Mouse (Mus musculus): ENCODE results near the gene Phykpl. TPM values are rescaled to one million over a fixed set of nuclear protein-coding genes. Genes with fewer than 3 reads are reported as not detected.

The Phykpl gene
- polyA plus RNA-seq, 1 experiment from 2014 or later: 11.8 TPM

DNA sequence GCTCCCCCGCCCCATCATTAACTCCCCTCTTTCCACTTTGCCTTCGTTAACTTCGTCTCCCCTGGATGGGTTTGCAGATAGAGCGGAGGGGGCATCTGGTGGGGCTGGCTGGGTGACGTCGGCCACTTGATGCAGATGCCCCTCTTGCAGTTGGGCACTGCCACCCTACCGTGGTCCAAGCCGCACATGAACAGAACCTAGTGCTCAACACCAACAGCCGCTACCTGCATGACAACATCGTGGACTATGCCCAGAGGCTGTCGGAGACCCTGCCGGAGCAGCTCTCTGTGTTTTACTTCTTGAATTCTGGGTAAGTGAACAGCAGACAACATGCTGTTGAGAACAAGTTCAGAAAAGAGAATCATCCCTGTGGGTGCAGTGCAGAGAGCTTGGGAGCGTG, 1.9 kb downstream of the Phykpl start:
- no peak overlapping the region for H3K9ac ChIP-seq
- H3K27ac ChIP-seq (replicated peaks): no peak overlapping the region
- H3K4me3 ChIP-seq (replicated peaks): no peak overlapping the region
- H3K36me3 ChIP-seq (replicated peaks): peaks cover 56% of the 10 kb centered on the region
- H3K4me2 ChIP-seq: peak overlapping the region; percentile 96
- peaks cover 47% of the 10 kb centered on the region for H3K4me1 ChIP-seq (replicated peaks)
- WGBS (ENCODE audit: insufficient replicate concordance): 82% methylated on average over 13 of the region's 13 CpGs
- no peaks in the 10 kb centered on the region for H3K27me3 ChIP-seq
- no peak for ATAC-seq (ENCODE audit: insufficient read depth)
- H3K9me3 ChIP-seq (replicated peaks): no peaks in the 10 kb centered on the region

DNA sequence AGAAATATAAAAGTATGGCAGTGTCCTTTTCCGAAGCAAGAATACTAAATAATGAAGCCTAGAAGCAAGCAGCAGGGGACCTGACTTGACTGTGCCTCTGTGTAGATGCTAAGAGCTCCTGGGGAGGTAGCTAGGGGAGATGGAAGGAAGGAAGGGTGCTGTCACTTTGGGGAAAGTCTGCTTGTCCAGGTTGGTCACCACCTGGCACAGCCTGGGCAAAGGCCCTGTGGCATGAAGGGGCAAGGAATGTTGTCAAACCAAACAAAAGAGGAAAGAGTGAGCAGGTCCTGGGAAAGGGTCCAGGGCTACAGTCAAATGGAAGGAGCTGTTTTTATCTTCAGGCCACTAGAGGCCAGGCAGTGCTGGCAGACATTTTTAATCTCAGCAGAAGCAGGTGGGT, 2.5 kb downstream of the Phykpl start:
- Histone ChIP-seq H3K27me3 (no peaks in the 10 kb centered on the region), H3K4me3 (replicated peaks) (no peak overlapping the region), H3K36me3 (replicated peaks) (peaks cover 62% of the 10 kb centered on the region), H3K9me3 (replicated peaks) (no peaks in the 10 kb centered on the region), H3K27ac (replicated peaks) (peak overlapping the region; percentile 49; the same call in 1 of the 2 replicates), H3K4me2 (no peak overlapping the region; the same call in 1 of the 2 replicates), H3K9ac (no peak overlapping the region; the same call in 1 of the 2 replicates), H3K4me1 (replicated peaks) (peaks cover 47% of the 10 kb centered on the region)
- ATAC-seq (ENCODE audit: insufficient read depth): no peak
- WGBS (ENCODE audit: insufficient replicate concordance): 80% methylated on average over 1 of the region's 1 CpGs

DNA sequence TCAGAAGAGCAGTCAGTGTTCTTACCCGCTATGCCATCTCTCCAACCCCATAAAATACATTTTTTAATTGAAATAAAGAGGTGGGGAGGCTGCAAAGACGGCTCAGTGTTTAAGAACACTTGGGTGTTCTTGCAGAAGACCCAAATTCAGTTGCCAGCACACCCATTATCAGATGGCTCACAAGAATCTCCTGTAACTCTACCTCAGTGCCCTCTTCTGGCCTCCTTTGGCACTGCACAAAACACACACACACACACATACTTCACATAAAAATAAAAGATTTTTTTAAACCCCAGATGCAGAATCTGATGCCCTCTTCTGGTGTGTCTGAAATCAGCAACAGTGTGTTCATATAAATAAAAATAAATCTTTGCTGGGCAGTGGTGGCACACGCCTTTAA, 4.3 kb downstream of the Phykpl start:
- Histone ChIP-seq H3K36me3 (replicated peaks) (peaks cover 80% of the 10 kb centered on the region), H3K4me2 (no peak overlapping the region), H3K4me3 (replicated peaks) (no peak overlapping the region), H3K9ac (no peak overlapping the region), H3K9me3 (replicated peaks) (no peaks in the 10 kb centered on the region), H3K4me1 (replicated peaks) (peaks cover 35% of the 10 kb centered on the region), H3K27ac (replicated peaks) (no peak overlapping the region), H3K27me3 (no peaks in the 10 kb centered on the region)
- WGBS (ENCODE audit: insufficient replicate concordance): 90% methylated on average over 3 of the region's 3 CpGs
- ATAC-seq (ENCODE audit: insufficient read depth): no peak

DNA sequence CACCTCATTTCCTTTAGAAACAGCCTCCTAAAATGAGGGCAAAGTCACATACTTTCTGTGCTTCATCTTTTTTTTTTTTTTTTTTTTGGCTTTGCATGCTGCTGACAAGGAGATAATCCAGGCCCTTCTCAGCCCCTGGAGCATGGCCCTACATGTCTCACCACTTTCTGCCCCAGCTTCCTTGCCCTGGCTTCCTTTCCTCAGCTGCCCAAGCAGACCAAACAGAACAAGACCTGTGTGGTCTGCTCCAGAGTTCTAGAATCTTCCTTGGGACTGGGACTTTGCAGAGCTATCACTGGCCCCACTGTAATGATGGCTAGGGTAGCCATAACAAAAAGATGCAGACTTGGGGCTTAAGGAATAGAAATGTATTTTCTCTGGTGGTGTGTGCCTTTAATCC, 5.4 kb downstream of the Phykpl start:
- no peak overlapping the region for H3K9ac ChIP-seq
- H3K36me3 ChIP-seq (replicated peaks): peaks cover 92% of the 10 kb centered on the region
- H3K9me3 ChIP-seq (replicated peaks): no peaks in the 10 kb centered on the region
- H3K4me2 ChIP-seq: no peak overlapping the region
- H3K27ac ChIP-seq (replicated peaks): no peak overlapping the region
- no peaks in the 10 kb centered on the region for H3K27me3 ChIP-seq
- no peak overlapping the region for H3K4me3 ChIP-seq (replicated peaks)
- no peak for ATAC-seq (ENCODE audit: insufficient read depth)
- H3K4me1 ChIP-seq (replicated peaks): peaks cover 26% of the 10 kb centered on the region

DNA sequence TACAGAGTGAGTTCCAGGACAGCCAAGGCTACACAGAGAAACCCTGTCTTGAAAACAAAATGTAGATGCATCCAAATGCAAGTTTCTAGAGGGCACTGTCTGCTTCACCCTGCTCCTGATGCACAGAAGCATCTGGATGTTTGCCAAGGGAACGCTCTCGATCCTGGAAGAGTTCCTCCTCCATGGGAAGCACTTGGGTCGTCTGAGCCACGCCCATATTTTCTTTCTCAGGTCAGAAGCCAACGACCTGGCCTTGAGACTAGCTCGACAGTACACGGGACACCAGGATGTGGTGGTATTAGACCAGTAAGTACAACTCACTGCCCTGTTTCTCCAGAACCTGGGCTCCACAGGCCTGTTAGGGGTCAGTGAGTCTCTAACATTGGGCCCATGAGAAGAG, 6.6 kb downstream of the Phykpl start:
- H3K9me3 ChIP-seq (replicated peaks): no peaks in the 10 kb centered on the region
- no peaks in the 10 kb centered on the region for H3K27me3 ChIP-seq
- ATAC-seq (ENCODE audit: insufficient read depth): no peak
- no peak overlapping the region for H3K27ac ChIP-seq (replicated peaks)
- no peak overlapping the region for H3K9ac ChIP-seq
- no peak overlapping the region for H3K4me2 ChIP-seq
- H3K36me3 ChIP-seq (replicated peaks): peaks cover 99% of the 10 kb centered on the region
- H3K4me3 ChIP-seq (replicated peaks): no peak overlapping the region
- peaks cover 19% of the 10 kb centered on the region for H3K4me1 ChIP-seq (replicated peaks)
- WGBS (ENCODE audit: insufficient replicate concordance): 73% methylated on average over 7 of the region's 7 CpGs

DNA sequence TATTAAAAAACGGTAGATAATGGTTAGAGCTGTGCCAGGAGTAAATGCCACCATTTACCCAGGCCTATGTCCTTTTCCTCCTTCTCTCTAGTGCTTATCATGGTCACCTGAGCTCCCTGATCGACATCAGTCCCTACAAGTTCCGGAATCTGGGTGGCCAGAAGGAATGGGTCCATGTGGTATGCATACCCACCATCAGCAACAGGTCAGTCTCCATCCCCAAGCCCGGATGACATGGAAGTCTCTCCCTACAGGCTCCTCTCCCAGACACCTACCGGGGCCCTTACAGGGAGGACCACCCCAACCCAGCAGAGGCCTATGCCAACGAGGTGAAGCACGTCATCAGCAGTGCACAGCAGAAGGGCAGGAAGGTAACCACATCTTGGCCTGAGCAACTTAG, 7.4 kb downstream of the Phykpl start:
- Histone ChIP-seq H3K4me3 (replicated peaks) (no peak overlapping the region), H3K4me2 (no peak overlapping the region), H3K9me3 (replicated peaks) (no peaks in the 10 kb centered on the region), H3K27me3 (no peaks in the 10 kb centered on the region), H3K36me3 (replicated peaks) (peaks cover 99% of the 10 kb centered on the region), H3K27ac (replicated peaks) (no peak overlapping the region), H3K4me1 (replicated peaks) (peaks cover 14% of the 10 kb centered on the region), H3K9ac (no peak overlapping the region)
- no peak for ATAC-seq (ENCODE audit: insufficient read depth)
- 84% methylated on average over 7 of the region's 7 CpGs for WGBS (ENCODE audit: insufficient replicate concordance)

DNA sequence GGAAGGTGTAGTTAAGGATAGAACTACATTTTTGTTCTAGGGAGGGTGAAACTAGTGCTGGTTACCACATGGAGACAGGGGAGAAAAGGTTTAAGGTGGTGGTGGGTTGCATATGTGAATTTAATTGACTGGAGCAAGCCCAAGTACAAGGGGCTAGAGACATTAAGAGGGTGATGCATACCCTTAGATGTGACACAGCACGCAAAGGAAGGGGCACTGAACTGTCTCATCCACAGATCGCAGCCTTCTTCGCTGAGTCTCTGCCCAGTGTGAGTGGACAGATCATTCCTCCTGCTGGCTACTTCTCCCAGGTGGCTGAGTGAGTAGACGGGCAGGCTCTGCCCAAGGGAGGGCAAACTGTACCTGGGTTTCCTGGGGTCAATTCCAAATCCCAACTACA, 8.8 kb downstream of the Phykpl start:
- Histone ChIP-seq H3K4me2 (no peak overlapping the region), H3K4me3 (replicated peaks) (no peak overlapping the region), H3K9ac (no peak overlapping the region), H3K9me3 (replicated peaks) (no peaks in the 10 kb centered on the region), H3K36me3 (replicated peaks) (peaks cover 99% of the 10 kb centered on the region), H3K27ac (replicated peaks) (no peak overlapping the region), H3K27me3 (no peaks in the 10 kb centered on the region), H3K4me1 (replicated peaks) (peaks cover 16% of the 10 kb centered on the region; the same call in 1 of the 2 replicates)
- 85% methylated on average over 4 of the region's 4 CpGs for WGBS (ENCODE audit: insufficient replicate concordance)
- ATAC-seq (ENCODE audit: insufficient read depth): no peak

DNA sequence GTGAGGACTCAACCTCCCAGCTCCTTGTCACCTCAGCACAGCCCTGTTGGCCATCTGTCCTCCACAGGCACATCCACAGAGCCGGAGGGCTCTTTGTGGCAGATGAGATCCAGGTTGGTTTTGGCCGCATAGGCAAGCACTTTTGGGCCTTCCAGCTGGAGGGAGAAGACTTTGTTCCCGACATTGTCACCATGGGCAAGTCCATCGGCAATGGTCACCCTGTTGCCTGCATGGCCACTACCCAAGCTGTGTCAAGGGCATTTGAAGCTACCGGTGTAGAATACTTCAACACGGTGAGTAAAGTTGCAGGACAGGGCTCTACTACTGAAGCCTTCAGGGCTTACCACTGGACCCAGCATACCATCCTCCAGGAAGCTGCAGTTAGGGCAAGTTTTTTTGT, 9.3 kb downstream of the Phykpl start:
- 86% methylated on average over 6 of the region's 6 CpGs for WGBS (ENCODE audit: insufficient replicate concordance)
- peaks cover 99% of the 10 kb centered on the region for H3K36me3 ChIP-seq (replicated peaks)

DNA sequence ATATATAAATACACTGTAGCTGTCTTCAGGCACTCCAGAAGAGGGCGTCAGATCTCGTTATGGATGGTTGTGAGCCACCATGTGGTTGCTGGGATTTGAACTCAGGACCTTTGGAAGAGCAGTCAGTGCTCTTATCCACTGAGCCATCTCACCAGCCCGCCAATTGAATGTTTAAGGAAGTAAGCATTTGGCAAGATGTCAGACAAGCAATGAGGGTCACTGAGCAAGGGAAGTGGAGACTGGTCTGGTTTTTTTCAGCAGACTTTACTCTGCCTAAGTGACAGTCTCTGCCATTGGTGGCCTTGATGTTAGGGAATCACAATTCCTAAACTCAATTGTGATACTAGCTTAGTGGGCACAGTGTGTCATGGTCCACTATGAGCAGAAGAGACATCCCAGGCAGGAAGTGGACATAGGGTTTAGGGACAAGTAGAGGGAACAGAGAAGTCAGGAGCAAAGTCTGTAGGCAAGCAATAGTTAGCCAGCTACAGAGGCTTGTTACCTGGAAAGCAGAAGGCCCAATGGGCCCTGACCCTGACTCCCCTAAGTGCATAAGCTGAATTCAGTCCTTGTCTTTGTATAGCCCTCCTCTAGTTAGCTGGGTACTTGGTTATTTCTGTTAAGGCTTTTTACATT, 10.3 kb downstream of the Phykpl start:
- Histone ChIP-seq H3K4me3 (replicated peaks) (no peak overlapping the region), H3K4me2 (no peak overlapping the region), H3K27ac (replicated peaks) (0 out of 2 replicates have a peak overlapping the region, but pooled peaks have one; percentile 31), H3K9me3 (replicated peaks) (no peaks in the 10 kb centered on the region), H3K27me3 (no peaks in the 10 kb centered on the region), H3K36me3 (replicated peaks) (peaks cover 100% of the 10 kb centered on the region), H3K4me1 (replicated peaks) (peaks cover 18% of the 10 kb centered on the region; the same call in 1 of the 2 replicates), H3K9ac (no peak overlapping the region)
- no peak for ATAC-seq (ENCODE audit: insufficient read depth)
- WGBS (ENCODE audit: insufficient replicate concordance): 58% methylated on average over 3 of the region's 3 CpGs

More for the DNA sequence above, 9.3 kb downstream of the Phykpl start:
- no peak overlapping the region for H3K4me3 ChIP-seq (replicated peaks)
- no peak overlapping the region for H3K27ac ChIP-seq (replicated peaks)
- no peak overlapping the region for H3K4me2 ChIP-seq
- no peaks in the 10 kb centered on the region for H3K27me3 ChIP-seq
- ATAC-seq (ENCODE audit: insufficient read depth): no peak
- H3K4me1 ChIP-seq (replicated peaks): peaks cover 18% of the 10 kb centered on the region; the same call in 1 of the 2 replicates
- no peaks in the 10 kb centered on the region for H3K9me3 ChIP-seq (replicated peaks)
- no peak overlapping the region for H3K9ac ChIP-seq

DNA sequence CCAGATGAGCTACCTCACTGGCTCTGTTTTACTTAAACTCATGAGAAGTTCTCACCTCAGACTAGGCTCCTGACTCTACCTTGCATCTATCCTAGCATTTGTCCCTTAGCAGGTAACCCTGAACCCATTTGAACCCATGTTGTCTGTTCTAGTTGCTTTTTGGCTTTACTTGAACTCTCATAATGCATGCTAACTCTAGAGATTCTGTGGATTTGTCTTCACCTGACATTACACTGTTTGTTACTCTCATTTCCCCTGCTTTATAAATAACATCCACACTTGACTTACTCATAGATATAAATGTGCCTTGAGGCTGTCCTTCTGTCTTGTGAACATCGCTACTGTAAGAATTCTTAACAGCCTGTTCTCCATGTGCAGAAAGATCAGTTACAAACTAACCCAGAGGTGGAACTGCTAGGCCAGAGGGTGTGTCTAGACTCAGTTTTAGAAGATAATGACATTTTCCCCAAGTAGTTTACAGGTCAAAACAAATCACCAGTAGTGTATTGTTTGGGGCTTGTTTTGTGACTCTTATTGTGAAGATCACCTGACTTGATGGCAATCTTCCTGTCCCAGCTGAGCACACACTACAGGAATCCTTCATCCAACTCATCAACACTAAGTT, 11.0 kb downstream of the Phykpl start:
- Histone ChIP-seq H3K36me3 (replicated peaks) (peaks cover 100% of the 10 kb centered on the region), H3K4me1 (replicated peaks) (peaks cover 18% of the 10 kb centered on the region; the same call in 1 of the 2 replicates), H3K4me2 (no peak overlapping the region), H3K4me3 (replicated peaks) (no peak overlapping the region), H3K9me3 (replicated peaks) (no peaks in the 10 kb centered on the region), H3K9ac (no peak overlapping the region), H3K27ac (replicated peaks) (no peak overlapping the region), H3K27me3 (no peaks in the 10 kb centered on the region)
- ATAC-seq (ENCODE audit: insufficient read depth): no peak
- WGBS (ENCODE audit: insufficient replicate concordance): 68% methylated on average over 1 of the region's 1 CpGs

DNA sequence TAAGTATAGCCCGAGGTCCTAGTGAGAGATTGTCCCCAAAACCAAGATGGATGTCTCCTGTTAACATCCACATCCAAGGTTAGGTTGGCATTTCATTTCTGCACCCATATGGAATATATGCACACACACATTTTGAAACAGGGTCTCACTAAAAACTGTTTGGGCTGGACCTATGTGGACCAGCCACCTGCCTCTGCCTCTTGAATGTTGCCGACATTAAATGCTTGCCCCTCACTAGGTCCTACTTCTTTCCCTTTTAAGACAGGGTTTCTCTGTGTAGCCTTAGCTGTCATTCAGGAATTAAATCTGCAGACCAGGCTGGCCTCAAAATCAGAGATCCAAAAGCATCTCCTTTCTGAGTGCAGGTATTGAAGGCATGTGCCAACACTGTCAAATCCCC, 13.0 kb downstream of the Phykpl start:
- Histone ChIP-seq H3K9me3 (replicated peaks) (no peaks in the 10 kb centered on the region), H3K4me1 (replicated peaks) (peaks cover 35% of the 10 kb centered on the region), H3K9ac (no peak overlapping the region), H3K4me3 (replicated peaks) (no peak overlapping the region), H3K36me3 (replicated peaks) (peaks cover 100% of the 10 kb centered on the region), H3K4me2 (no peak overlapping the region), H3K27ac (replicated peaks) (no peak overlapping the region), H3K27me3 (no peaks in the 10 kb centered on the region)
- ATAC-seq (ENCODE audit: insufficient read depth): no peak
- 49% methylated on average over 2 of the region's 2 CpGs for WGBS (ENCODE audit: insufficient replicate concordance)

Measured in liver, embryonic 15.5 days (tissue).